Mouse (Mus musculus) C2C12 (cell line): Measurements from ENCODE around the gene Fam20c. TPM values are rescaled to one million over a fixed set of nuclear protein-coding genes. Genes with fewer than 3 reads are reported as not detected.

Experiments used
- H3K27me3 ChIP-seq: one replicate; pipeline ENCODE4 v1.6.1; 2011; ENCODE audit not compliant: control insufficient read depth, insufficient read depth, insufficient read length
- H3K36me3 ChIP-seq: one replicate; pipeline ENCODE4 v1.6.1; 2011; ENCODE audit not compliant: control insufficient read depth, insufficient read depth
- H3K4me3 ChIP-seq: one replicate; pipeline ENCODE4 v1.5.1; 2011; ENCODE audit warnings: mild to moderate bottlenecking, control low read depth; ENCODE audit not compliant: poor library complexity, insufficient read depth, severe bottlenecking
- H3K79me2 ChIP-seq: one replicate; pipeline ENCODE4 v1.6.1; 2011; ENCODE audit not compliant: control insufficient read depth, insufficient read depth
- H3K79me3 ChIP-seq: one replicate; pipeline ENCODE4 v1.6.1; 2011; ENCODE audit warnings: low read depth, control low read depth
- H3ac ChIP-seq: one replicate; pipeline ENCODE3; 2011; ENCODE audit warnings: low read depth; ENCODE audit not compliant: control insufficient read depth, insufficient read length
- CEBPB ChIP-seq: IDR thresholded peaks from one replicate; pipeline ENCODE4 v1.6.1; 2011; ENCODE audit warnings: low read depth, mild to moderate bottlenecking, control low read depth, moderate library complexity
- CTCF ChIP-seq: IDR thresholded peaks from one replicate; pipeline ENCODE4 v1.5.1; 2011; ENCODE audit not compliant: control insufficient read depth, insufficient read depth, insufficient read length
- FOSL1 ChIP-seq: IDR thresholded peaks from one replicate; pipeline ENCODE4 v1.8.0; 2011; ENCODE audit warnings: mild to moderate bottlenecking, low read length; ENCODE audit not compliant: poor library complexity, insufficient read depth, severe bottlenecking
- MAX ChIP-seq: IDR thresholded peaks from one replicate; pipeline ENCODE4 v1.6.1; 2011; ENCODE audit warnings: mild to moderate bottlenecking, control low read depth
- MYOD1 ChIP-seq: IDR thresholded peaks from one replicate; pipeline ENCODE4 v1.6.1; 2011; ENCODE audit warnings: low read depth; ENCODE audit not compliant: control insufficient read depth, insufficient read length
- MYOG ChIP-seq: IDR thresholded peaks from one replicate; pipeline ENCODE4 v1.6.1; 2011; ENCODE audit not compliant: control insufficient read depth, insufficient read length; ENCODE audit errors: extremely low read depth
- USF1 ChIP-seq: IDR thresholded peaks from one replicate; pipeline ENCODE4 v1.6.1; 2011; ENCODE audit warnings: low read depth, mild to moderate bottlenecking, control low read depth, moderate library complexity
- polyA plus RNA-seq: library from polyadenylated mRNA; unstranded; fragments of >200 nt; fragmentation: generic; extraction: Trizol; gene quantifications from one replicate; pipeline ENCODE4 v1.2.1, GENCODE M21; 2012; ENCODE audit warnings: missing spikeins

Fam20c gene
- polyA plus RNA-seq, 1 experiment = 64.4 TPM

DNA sequence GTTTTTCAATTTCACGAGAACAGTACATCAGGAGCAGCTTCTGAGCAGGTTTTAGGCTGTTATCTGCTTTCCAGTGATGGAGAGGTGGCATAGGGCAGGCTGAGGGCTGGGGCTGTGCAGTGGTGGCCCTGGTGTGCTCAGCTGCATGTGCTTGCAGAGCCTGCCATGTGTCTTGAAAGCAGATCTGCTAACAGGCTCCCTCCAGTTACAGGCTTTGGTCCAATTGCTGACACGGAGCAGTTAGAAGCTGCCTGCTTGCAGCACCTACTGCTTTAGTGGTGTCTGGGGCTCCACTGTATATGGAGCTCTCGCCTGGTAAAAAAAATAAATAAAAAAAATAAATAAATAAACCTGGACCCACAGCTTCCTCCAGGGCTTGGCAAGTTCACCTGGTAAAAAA is 4.2 kb downstream of the Fam20c start:
- H3K36me3 ChIP-seq = peaks cover 13% of the 10 kb centered on the region
- H3K79me2 ChIP-seq = peaks cover 25% of the 10 kb centered on the region
- peaks cover 4% of the 10 kb centered on the region for H3K79me3 ChIP-seq
- H3ac ChIP-seq = no peak overlapping the region
- no peak overlapping the region for H3K4me3 ChIP-seq
- H3K27me3 ChIP-seq = no peaks in the 10 kb centered on the region
- TF ChIP-seq MAX (no peak), FOSL1 (no peak), CTCF (no peak), USF1 (no peak), MYOD1 (no peak), CEBPB (no peak), MYOG (no peak)

DNA sequence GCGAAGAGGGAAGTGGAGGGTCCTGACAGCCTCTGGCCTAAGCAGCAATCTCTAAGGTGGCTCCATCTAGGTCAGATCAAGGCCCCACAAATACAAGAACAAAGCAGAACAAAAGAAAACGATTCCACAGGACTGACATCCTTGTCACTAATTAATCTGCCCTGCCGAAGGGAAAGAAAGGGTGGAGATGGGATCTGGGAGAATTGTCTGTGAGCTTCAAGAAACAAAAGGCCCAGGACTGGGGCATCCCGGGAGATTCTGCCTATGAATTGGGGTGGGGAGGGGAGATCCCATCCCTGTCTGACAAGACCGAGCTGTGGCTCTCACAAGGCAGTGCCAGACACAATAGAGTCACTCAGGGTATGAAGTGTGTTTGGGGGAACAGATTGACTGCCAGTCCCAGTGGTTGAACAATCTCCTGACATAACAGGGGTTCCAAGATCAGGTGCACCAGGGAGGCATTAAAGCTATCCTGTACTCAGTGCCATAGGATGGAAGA is 7.6 kb downstream of the Fam20c start:
- Histone ChIP-seq H3K4me3 (no peak overlapping the region), H3K79me3 (no peaks in the 10 kb centered on the region), H3K79me2 (peaks cover 10% of the 10 kb centered on the region), H3K27me3 (no peaks in the 10 kb centered on the region), H3ac (no peak overlapping the region), H3K36me3 (peaks cover 13% of the 10 kb centered on the region)
- TF ChIP-seq FOSL1 = no peak
- no peak for TF ChIP-seq MYOG
- TF ChIP-seq USF1 = no peak
- no peak for TF ChIP-seq CTCF
- no peak for TF ChIP-seq MAX
- TF ChIP-seq MYOD1 = no peak
- TF ChIP-seq CEBPB = no peak

DNA sequence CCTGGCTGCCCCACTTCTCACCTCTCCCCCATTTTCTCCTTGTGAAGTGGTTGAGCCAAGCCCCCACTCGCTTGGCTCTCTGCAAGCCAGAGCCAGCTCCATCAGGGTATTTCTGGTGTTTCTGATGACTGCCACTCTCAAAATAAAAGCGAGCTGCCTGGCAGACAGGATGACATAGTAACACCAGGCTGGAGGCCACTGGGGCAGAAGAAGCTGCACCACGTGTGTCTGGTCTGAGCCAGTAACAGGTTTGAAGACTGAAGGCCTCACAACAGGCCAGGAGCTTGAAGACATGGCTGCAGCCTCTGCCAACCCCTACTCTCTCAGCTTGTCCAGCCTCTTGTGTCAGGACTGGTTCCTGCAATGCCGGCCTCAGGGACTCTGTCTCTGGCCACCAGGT is 8.0 kb downstream of the Fam20c start:
- TF ChIP-seq FOSL1 = no peak
- peaks cover 6% of the 10 kb centered on the region for H3K79me2 ChIP-seq
- H3K4me3 ChIP-seq = no peak overlapping the region
- H3K27me3 ChIP-seq = no peaks in the 10 kb centered on the region
- H3K36me3 ChIP-seq = peaks cover 13% of the 10 kb centered on the region
- no peaks in the 10 kb centered on the region for H3K79me3 ChIP-seq
- H3ac ChIP-seq = no peak overlapping the region

DNA sequence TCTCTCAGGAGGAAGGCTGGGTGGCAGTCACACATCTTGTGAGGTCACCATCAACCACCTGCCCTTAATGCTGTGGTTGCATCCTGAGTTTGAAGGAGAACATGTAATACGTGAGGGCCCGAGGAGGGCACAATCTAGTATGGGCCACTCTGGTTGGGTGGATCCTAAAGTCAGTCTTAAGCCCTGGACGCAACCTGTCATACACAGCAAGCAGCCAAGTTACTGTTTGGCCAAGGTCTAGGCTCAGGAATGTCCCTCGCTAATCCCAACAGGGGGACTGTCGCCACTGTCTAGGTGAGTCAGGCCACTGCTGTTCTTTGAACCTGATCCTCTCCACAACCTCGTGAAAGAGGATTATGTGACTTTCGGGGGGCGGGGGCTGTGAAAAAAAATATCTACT is 10.3 kb downstream of the Fam20c start:
- TF ChIP-seq FOSL1 = no peak
- TF ChIP-seq MYOG = no peak
- TF ChIP-seq CEBPB = no peak
- TF ChIP-seq USF1 = no peak
- Histone ChIP-seq H3ac (no peak overlapping the region), H3K36me3 (peaks cover 9% of the 10 kb centered on the region), H3K79me3 (no peaks in the 10 kb centered on the region), H3K27me3 (no peaks in the 10 kb centered on the region), H3K79me2 (no peaks in the 10 kb centered on the region), H3K4me3 (no peak overlapping the region)

DNA sequence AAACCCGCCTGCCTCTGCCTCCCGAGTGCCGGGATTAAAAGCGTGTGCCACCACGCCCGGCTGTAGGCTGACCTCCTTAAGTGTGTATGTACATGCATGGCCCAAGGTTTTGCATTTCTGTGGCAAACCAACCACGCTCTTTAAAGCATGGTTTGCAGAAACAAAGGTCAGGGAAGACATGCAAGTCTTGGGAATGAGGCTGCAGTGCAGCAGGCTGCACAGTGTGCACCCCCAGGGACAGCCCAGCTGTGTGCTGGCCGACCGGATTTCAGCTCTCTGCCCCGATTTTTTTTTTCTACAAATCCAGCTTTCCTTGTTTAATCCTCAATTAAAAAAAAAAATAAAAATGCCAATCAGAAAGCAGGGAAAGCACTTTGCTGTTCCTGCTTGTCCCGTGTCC is 13.3 kb downstream of the Fam20c start:
- Histone ChIP-seq H3K36me3 (peaks cover under 1% of the 10 kb centered on the region), H3K4me3 (no peak overlapping the region), H3ac (no peak overlapping the region), H3K79me3 (no peaks in the 10 kb centered on the region), H3K27me3 (no peaks in the 10 kb centered on the region), H3K79me2 (no peaks in the 10 kb centered on the region)
- no peak for TF ChIP-seq USF1
- no peak for TF ChIP-seq CTCF
- TF ChIP-seq MAX = no peak
- no peak for TF ChIP-seq CEBPB
- no peak for TF ChIP-seq FOSL1
- TF ChIP-seq MYOD1 = no peak
- no peak for TF ChIP-seq MYOG

DNA sequence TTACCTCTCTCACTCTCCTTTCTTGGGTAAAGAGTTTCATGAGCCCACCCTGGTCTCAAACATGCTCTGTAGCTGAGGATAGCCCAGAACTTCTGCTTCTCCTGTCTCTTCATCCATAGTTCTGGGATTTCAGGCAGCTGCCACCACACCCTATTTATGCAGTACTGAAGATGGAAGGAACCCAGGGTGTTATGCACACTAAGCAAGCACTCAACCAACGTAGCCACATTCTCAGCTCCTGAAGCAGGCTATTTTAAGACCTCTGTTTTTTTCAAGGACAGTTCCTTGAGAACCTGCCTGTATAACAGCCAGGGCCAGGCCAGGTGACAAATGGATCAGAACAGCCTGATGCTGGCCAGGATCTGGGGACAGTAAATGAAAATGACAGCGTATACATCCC is 14.4 kb downstream of the Fam20c start:
- Histone ChIP-seq H3K27me3 (no peaks in the 10 kb centered on the region), H3K79me2 (no peaks in the 10 kb centered on the region), H3K79me3 (no peaks in the 10 kb centered on the region), H3ac (no peak overlapping the region), H3K4me3 (no peak overlapping the region), H3K36me3 (no peaks in the 10 kb centered on the region)
- no peak for TF ChIP-seq USF1

DNA sequence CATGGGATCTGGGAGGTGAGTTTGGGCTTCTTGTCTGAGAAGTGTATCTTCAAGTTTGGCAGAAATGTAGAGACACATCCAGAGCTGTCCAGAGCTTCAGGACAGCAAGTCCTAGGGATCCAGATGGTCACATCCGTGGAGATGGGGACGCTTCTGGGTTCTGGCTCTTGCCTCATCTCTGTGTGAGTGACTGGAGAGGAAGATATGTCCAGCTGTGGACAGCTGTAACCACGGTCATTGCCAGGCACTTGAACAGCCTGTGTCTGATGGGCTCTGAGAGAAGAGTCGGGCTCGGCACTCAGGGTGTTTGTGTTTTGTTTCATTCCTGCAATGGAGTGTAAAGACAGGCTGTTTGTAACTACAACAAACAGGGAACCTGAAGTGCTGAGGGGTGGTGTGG is 14.8 kb downstream of the Fam20c start:
- H3ac ChIP-seq = no peak overlapping the region
- no peak overlapping the region for H3K4me3 ChIP-seq
- H3K36me3 ChIP-seq = no peaks in the 10 kb centered on the region
- H3K27me3 ChIP-seq = no peaks in the 10 kb centered on the region
- TF ChIP-seq MAX (no peak), USF1 (no peak), MYOG (no peak), CEBPB (no peak), FOSL1 (no peak), MYOD1 (no peak), CTCF (no peak)
- H3K79me3 ChIP-seq = no peaks in the 10 kb centered on the region
- H3K79me2 ChIP-seq = no peaks in the 10 kb centered on the region
